Mouse (Mus musculus): Measurements from ENCODE around the gene Aak1.
A peak's percentile ranks its signal among the peaks of the same experiment; 100 is the strongest.
"Not testable (repeated sequence)": the region's sequence is repeated elsewhere in the genome, so short reads cannot be mapped to it uniquely, and the experiment has no call there.

Aak1 gene

GRCm38 (mm10) chr6:86843636-86844035, 5.7 kb upstream of the Aak1 start:
- no peak for DNase-seq

- no peak for DNase-seq
These were observed 2.9 kb upstream of the Aak1 start for GRCm38 (mm10) chr6:86846467-86846866.

- no peak for DNase-seq
These were observed 1.5 kb upstream of the Aak1 start for GRCm38 (mm10) chr6:86847816-86848215.

- no peak for DNase-seq
These were observed 770 bp upstream of the Aak1 start for GRCm38 (mm10) chr6:86848580-86848914.

GRCm38 (mm10) chr6:86849692-86850445, 552 bp downstream of the Aak1 start:
- DNase-seq: peak; percentile 41

GRCm38 (mm10) chr6:86850588-86850987, 1.3 kb downstream of the Aak1 start:
- peak; percentile 4 for DNase-seq

- DNase-seq: peak; percentile 10
These were observed 2.2 kb downstream of the Aak1 start for GRCm38 (mm10) chr6:86851561-86851960.

GRCm38 (mm10) chr6:86853928-86854327, 4.6 kb downstream of the Aak1 start:
- DNase-seq: no peak

- no peak for DNase-seq
These were observed 5.6 kb downstream of the Aak1 start for GRCm38 (mm10) chr6:86854941-86855340.

- DNase-seq: no peak
These were observed 9.3 kb downstream of the Aak1 start for GRCm38 (mm10) chr6:86858606-86859005.

GRCm38 (mm10) chr6:86860732-86861463, 11.6 kb downstream of the Aak1 start:
- peak; percentile 39 for DNase-seq

GRCm38 (mm10) chr6:86864358-86864757, 15.0 kb downstream of the Aak1 start:
- DNase-seq: no peak

GRCm38 (mm10) chr6:86870335-86870734, 21.0 kb downstream of the Aak1 start:
- no peak for DNase-seq

- no peak for DNase-seq
These were observed 22.5 kb downstream of the Aak1 start for GRCm38 (mm10) chr6:86871783-86872182.

- DNase-seq: no peak
These were observed 25.5 kb downstream of the Aak1 start for GRCm38 (mm10) chr6:86874711-86875375.

- DNase-seq: no peak
These were observed 27.1 kb downstream of the Aak1 start for GRCm38 (mm10) chr6:86876451-86876850.

GRCm38 (mm10) chr6:86878656-86879055, 29.3 kb downstream of the Aak1 start:
- DNase-seq: not testable (repeated sequence)

- DNase-seq: no peak
These were observed 30.0 kb downstream of the Aak1 start for GRCm38 (mm10) chr6:86879314-86879713.

- no peak for DNase-seq
These were observed 34.9 kb downstream of the Aak1 start for GRCm38 (mm10) chr6:86884230-86884629.

- DNase-seq: no peak
These were observed 35.4 kb downstream of the Aak1 start for GRCm38 (mm10) chr6:86884746-86885145.

- peak; percentile 5 for DNase-seq
These were observed 36.7 kb downstream of the Aak1 start for GRCm38 (mm10) chr6:86885816-86886529.

- DNase-seq: no peak
These were observed 37.5 kb downstream of the Aak1 start for GRCm38 (mm10) chr6:86886803-86887202.

- no peak for DNase-seq
These were observed 48.2 kb downstream of the Aak1 start for GRCm38 (mm10) chr6:86897520-86897919.
